Mouse (Mus musculus): ENCODE data around the gene Olfr935.

The Olfr935 gene

DNA sequence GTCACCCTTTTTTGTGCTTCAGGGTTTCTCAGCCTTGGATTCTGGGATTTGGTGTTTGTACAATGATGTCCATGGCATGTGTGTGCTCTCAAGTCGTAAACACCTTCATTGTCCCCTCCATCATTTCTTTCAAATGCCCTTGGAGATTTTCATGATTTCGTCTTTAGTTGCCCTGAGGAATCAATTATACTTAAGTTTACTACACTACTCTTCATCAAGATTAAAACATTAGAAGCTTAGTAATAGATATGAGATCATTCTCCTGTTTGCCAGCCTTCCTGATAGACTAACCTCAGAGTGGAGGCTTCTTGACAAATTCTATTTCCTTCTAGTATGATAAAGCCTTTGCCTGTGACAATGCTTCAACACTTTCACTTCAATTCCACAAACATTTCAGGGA, at the start of gene Olfr935:
TSS of gene Olfr935 (minus strand) at position 101 of the 400 bp plus-strand sequence.
- DNase-seq (ENCODE audit: extremely low spot score, low spot score), result no peak

DNA sequence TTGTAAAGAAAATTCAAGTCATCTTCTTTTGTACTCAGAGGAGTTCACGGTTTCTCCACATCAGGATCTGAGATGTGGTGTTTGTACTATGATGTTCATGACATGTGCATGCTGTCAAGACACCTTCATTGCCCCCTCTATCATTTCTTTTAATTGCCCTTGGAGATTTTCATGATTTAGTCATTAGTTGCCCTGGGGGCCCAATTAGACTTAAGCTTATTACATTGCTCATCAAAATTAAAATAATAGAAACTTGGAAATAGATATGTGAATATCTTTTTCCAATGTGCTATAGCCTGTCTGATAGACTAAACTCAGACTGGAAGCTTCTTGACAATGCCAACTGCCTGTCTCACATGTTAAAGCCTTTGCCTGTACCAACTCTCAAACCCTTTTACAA, 23.8 kb upstream of the Olfr935 start, which contains the start of gene Olfr146:
TSS of gene Olfr146 (minus strand) at position 101 of the 400 bp plus-strand sequence.
- DNase-seq (ENCODE audit: extremely low spot score, low spot score), result no peak

DNA sequence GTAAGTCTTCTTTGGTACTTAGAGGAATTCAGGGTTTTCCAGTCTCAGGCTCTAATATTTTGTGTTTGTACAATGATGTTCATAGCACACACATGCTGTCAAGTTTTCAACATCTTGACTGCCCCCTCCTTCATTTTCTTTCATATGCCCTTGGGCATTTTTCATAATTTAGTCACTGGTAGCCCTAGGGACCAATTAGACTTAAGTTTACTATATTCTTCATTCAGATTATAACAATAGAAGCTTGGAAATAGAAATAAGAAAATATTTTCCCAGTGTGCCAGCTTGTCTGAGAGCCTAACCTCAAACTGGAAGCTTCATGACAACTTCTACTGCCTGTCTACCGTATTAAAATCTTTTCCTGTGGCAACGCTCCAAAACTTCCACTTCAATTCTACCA, 11.3 kb downstream of the Olfr935 start, which contains the start of gene Olfr934:
TSS of gene Olfr934 (minus strand) at position 101 of the 400 bp plus-strand sequence.
- DNase-seq (ENCODE audit: extremely low spot score, low spot score), result no peak

DNA sequence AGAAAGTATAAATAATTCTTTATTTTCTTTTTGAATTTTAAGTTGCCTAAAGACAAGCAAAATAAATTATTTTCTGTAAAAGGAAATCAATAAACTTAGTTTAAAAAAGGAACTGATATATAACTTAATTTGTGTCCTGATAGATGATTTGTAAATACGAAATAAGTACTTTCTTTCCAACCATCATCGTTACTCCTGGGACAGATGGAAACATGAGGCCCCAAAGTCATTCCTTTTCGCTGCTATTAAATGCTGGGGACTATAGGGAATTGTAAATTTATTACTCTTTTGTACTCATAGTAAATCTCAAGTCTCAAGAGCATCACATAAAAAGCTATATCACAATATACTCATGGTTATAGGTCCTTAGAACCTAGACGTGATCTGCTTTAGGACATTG, 27.5 kb downstream of the Olfr935 start, which contains the start of gene Olfr933:
TSS of gene Olfr933 (plus strand) at position 301 of the 400 bp plus-strand sequence.
- no peak for DNase-seq (ENCODE audit: extremely low spot score, low spot score)

DNA sequence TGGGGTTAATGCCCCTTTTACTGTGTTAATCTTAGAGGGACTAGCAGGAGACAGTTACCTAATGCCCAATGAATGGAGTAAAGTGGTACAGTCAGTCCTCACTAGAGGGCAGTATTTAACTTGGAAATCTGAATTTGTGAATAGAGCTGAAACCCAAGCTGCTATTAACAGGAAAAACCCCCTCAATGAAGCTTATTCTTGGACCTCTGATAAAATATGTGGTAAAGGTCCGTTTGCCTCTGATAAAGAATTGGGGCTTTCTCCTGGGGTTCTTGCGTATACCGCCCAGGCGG, 45.4 kb downstream of the Olfr935 start:
- DNase-seq (ENCODE audit: extremely low spot score, low spot score), result no peak

DNA sequence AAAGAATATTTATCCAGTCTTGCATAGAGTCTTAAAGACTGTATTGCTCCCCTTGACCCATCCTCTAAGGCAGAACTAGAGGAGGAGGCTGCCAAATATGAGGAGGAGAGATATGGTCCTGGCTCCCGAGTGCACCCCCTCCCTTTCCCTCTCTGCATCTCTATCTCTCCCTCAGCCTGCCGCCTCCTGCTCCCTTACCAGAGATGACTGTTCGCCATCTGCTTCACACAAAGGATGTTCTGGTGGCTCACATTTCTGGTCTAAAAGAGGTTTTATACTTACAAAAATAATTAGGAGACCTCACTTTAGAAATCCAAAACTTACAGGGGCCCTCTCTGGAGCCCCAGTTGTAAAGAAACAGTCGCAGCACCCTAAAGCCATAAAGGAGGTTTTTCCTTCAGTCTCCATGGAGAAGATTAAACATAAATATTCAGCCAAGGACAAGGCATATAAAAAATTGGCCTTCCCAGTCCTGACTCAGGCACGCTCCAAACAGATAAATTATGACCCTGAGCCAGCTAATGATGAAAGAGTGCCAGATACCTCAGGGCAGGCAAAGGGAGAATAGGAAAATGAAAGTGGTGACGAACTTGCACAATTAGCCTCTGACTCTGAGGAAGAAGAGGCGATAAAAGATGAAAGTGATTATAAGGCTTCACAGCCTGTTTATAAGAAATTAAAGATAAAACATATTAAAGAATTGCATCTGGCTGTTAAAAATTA, 45.9 kb downstream of the Olfr935 start:
- DNase-seq (ENCODE audit: extremely low spot score, low spot score), result no peak
